Comparison of ENCODE assay signal across 8 mouse cellular contexts in the genomic region with DNA sequence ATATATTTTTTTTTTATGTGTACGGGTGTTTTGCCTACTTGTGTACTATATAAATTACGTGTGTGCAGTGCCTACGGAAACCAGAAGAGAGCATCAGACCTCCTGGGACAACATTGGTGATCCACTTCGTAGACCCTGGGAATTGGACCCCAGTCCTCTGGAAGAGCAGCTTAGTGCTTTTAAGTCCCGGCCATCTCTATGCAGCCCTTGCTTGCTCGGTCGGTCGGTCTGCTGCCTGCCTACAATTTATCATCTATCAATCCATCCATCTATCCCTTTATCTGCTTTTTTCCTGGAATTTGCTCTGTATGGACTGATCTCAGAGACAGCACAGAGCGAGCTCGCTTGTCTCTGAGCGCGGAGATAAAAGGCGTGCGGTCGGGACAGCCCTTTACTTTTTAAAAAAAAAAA. TPM values are rescaled to one million over a fixed set of nuclear protein-coding genes. Genes with fewer than 3 reads are reported as not detected.
DNase-seq lines count a peak whose midpoint lies in the region; ATAC-seq lines count a peak whose summit lies in the region.

No protein-coding gene starts in this region.

- H3K9ac ChIP-seq in kidney, embryonic 14.5 days (ENCODE audit: low read depth, low read length) = peak overlapping the region; percentile 79; the same call in 1 of the 2 replicates
- peak overlapping the region; percentile 59 for H3K9ac ChIP-seq in forebrain, embryonic 15.5 days (replicated peaks)
- peak overlapping the region; percentile 78 for H3K9ac ChIP-seq in liver, embryonic 15.5 days
- no peak overlapping the region for H3K9ac ChIP-seq in stomach, embryonic 14.5 days (replicated peaks; ENCODE audit: low read depth, low read length)

- H3K4me3 ChIP-seq in kidney, embryonic 14.5 days (ENCODE audit: low read length) = peak overlapping the region; percentile 83
- peak overlapping the region; percentile 76 for H3K4me3 ChIP-seq in forebrain, embryonic 15.5 days
- H3K4me3 ChIP-seq in liver, embryonic 15.5 days (replicated peaks) = peak overlapping the region; percentile 97
- H3K4me3 ChIP-seq in stomach, embryonic 14.5 days (ENCODE audit: low read depth, low read length) = peak overlapping the region; percentile 72

- H3K27me3 ChIP-seq in kidney, embryonic 14.5 days (ENCODE audit: control insufficient read depth, insufficient read depth, low read length) = no peaks in the 10 kb centered on the region
- H3K27me3 ChIP-seq in forebrain, embryonic 15.5 days = no peaks in the 10 kb centered on the region
- no peaks in the 10 kb centered on the region for H3K27me3 ChIP-seq in liver, embryonic 15.5 days
- no peaks in the 10 kb centered on the region for H3K27me3 ChIP-seq in stomach, embryonic 14.5 days (ENCODE audit: control insufficient read depth, insufficient read depth, low read length)

- DNase-seq in kidney, adult 11 months = no peak
- peak; percentile 77 for DNase-seq in R1 (ENCODE audit: low read depth, low spot score)
- no peak for DNase-seq in gastrocnemius, adult 8-10 months (ENCODE audit: low spot score in 2 of 2)
- no peak for DNase-seq in yolk sac, embryonic 10.5 days (ENCODE audit: low spot score)

- H3K36me3 ChIP-seq in kidney, embryonic 14.5 days (ENCODE audit: control insufficient read depth, insufficient read depth, low read length) = peaks cover 61% of the 10 kb centered on the region
- peaks cover 39% of the 10 kb centered on the region for H3K36me3 ChIP-seq in forebrain, embryonic 15.5 days
- peaks cover 57% of the 10 kb centered on the region for H3K36me3 ChIP-seq in liver, embryonic 15.5 days (replicated peaks)
- peaks cover 53% of the 10 kb centered on the region for H3K36me3 ChIP-seq in stomach, embryonic 14.5 days (ENCODE audit: control insufficient read depth, insufficient read depth, low read length)

- no peaks in the 10 kb centered on the region for H3K9me3 ChIP-seq in kidney, embryonic 14.5 days (ENCODE audit: control insufficient read depth, low read length)
- no peaks in the 10 kb centered on the region for H3K9me3 ChIP-seq in forebrain, embryonic 15.5 days
- no peaks in the 10 kb centered on the region for H3K9me3 ChIP-seq in liver, embryonic 15.5 days (replicated peaks)
- H3K9me3 ChIP-seq in stomach, embryonic 14.5 days (ENCODE audit: control insufficient read depth, low read depth, low read length) = no peaks in the 10 kb centered on the region

- H3K4me2 ChIP-seq in kidney, embryonic 14.5 days (replicated peaks; ENCODE audit: low read depth, low read length) = peak overlapping the region; percentile 48
- H3K4me2 ChIP-seq in forebrain, embryonic 15.5 days (replicated peaks) = peak overlapping the region; percentile 85
- peak overlapping the region; percentile 99 for H3K4me2 ChIP-seq in liver, embryonic 15.5 days
- peak overlapping the region; percentile 86 for H3K4me2 ChIP-seq in stomach, embryonic 14.5 days (replicated peaks; ENCODE audit: low read depth, low read length)

- peaks cover 9% of the 10 kb centered on the region for H3K4me1 ChIP-seq in kidney, embryonic 14.5 days (ENCODE audit: control insufficient read depth, insufficient read depth, low read length)
- peaks cover 23% of the 10 kb centered on the region for H3K4me1 ChIP-seq in forebrain, embryonic 15.5 days
- peaks cover 41% of the 10 kb centered on the region for H3K4me1 ChIP-seq in liver, embryonic 15.5 days (replicated peaks)
- 0 out of 2 replicates have a peak, but pooled peaks cover 5% of the 10 kb centered on the region for H3K4me1 ChIP-seq in stomach, embryonic 14.5 days (ENCODE audit: control insufficient read depth, insufficient read depth, low read length)

- peak; percentile 18 for ATAC-seq in kidney, embryonic 14.5 days (ENCODE audit: low FRiP score, low TSS enrichment)
- peak; percentile 54 for ATAC-seq in forebrain, embryonic 15.5 days (replicated peaks)
- ATAC-seq in liver, embryonic 15.5 days (ENCODE audit: insufficient read depth) = peak; percentile 51
- peak; percentile 10; the same call in 1 of the 2 replicates for ATAC-seq in stomach, embryonic 14.5 days (ENCODE audit: insufficient number of reproducible peaks, insufficient read depth, low FRiP score, low read depth)

- 1% methylated on average over 15 of the region's 15 CpGs for WGBS in kidney, embryonic 14.5 days
- whole genome bisulfite sequencing in forebrain, embryonic 15.5 days = under 1% methylated on average over 15 of the region's 15 CpGs
- WGBS in liver, embryonic 15.5 days (ENCODE audit: insufficient replicate concordance) = under 1% methylated on average over 15 of the region's 15 CpGs
- under 1% methylated on average over 15 of the region's 15 CpGs for WGBS in stomach, embryonic 14.5 days

- H3K27ac ChIP-seq in kidney, embryonic 14.5 days (ENCODE audit: low read depth, low read length) = no peak overlapping the region
- H3K27ac ChIP-seq in forebrain, embryonic 15.5 days (replicated peaks) = peak overlapping the region; percentile 94
- H3K27ac ChIP-seq in liver, embryonic 15.5 days (replicated peaks) = peak overlapping the region; percentile 96
- H3K27ac ChIP-seq in stomach, embryonic 14.5 days (ENCODE audit: low read length) = 0 out of 2 replicates have a peak overlapping the region, but pooled peaks have one; percentile 89

RNA-seq across cellular contexts. Expression of gene Noc2l, which starts 0.4 kb away (rescaled TPM):
- 79.7 and 109 TPM in 2 replicates for polyA plus RNA-seq in kidney, embryonic 14.5 days (2014; fragmentation: Nextera tagmentation; extraction: Ambion mirVana)
- polyA plus RNA-seq in forebrain, embryonic 15.5 days (2015; fragmentation: Nextera tagmentation; extraction: Ambion mirVana) = 61.0 and 61.6 TPM in 2 replicates
- polyA plus RNA-seq in liver, embryonic 15.5 days (2015; fragmentation: Nextera tagmentation; extraction: Ambion mirVana) = 44.5 and 47.2 TPM in 2 replicates
- polyA plus RNA-seq in stomach, embryonic 14.5 days (2014; fragmentation: Nextera tagmentation; extraction: Ambion mirVana) = 75.6 and 79.8 TPM in 2 replicates
- 10 to 100 TPM; 30.9 to 38.1 (median 32.1) TPM for total RNA-seq in gastrocnemius, adult 8-10 months (2022)

RNA-seq across cellular contexts. Expression of gene Plekhn1, which starts 0.7 kb away (rescaled TPM):
- polyA plus RNA-seq in kidney, embryonic 14.5 days (2014; fragmentation: Nextera tagmentation; extraction: Ambion mirVana) = 17.4 and 20.3 TPM in 2 replicates
- 27.3 and 29.0 TPM in 2 replicates for polyA plus RNA-seq in forebrain, embryonic 15.5 days (2015; fragmentation: Nextera tagmentation; extraction: Ambion mirVana)
- polyA plus RNA-seq in liver, embryonic 15.5 days (2015; fragmentation: Nextera tagmentation; extraction: Ambion mirVana) = 4.0 and 4.8 TPM in 2 replicates
- 21.2 and 22.8 TPM in 2 replicates for polyA plus RNA-seq in stomach, embryonic 14.5 days (2014; fragmentation: Nextera tagmentation; extraction: Ambion mirVana)
- total RNA-seq in gastrocnemius, adult 8-10 months (2022) = 1 to 10 TPM; 5.5 to 6.6 (median 6.2) TPM

RNA-seq across cellular contexts. Expression of gene Perm1, which starts 19.7 kb away (rescaled TPM):
- 0.67 and 0.92 TPM in 2 replicates for polyA plus RNA-seq in kidney, embryonic 14.5 days (2014; fragmentation: Nextera tagmentation; extraction: Ambion mirVana)
- 1.7 and 2.0 TPM in 2 replicates for polyA plus RNA-seq in forebrain, embryonic 15.5 days (2015; fragmentation: Nextera tagmentation; extraction: Ambion mirVana)
- polyA plus RNA-seq in liver, embryonic 15.5 days (2015; fragmentation: Nextera tagmentation; extraction: Ambion mirVana) = 0.20 and 0.32 TPM in 2 replicates
- polyA plus RNA-seq in stomach, embryonic 14.5 days (2014; fragmentation: Nextera tagmentation; extraction: Ambion mirVana) = 0.55 and 1.3 TPM in 2 replicates
- total RNA-seq in gastrocnemius, adult 8-10 months (2022) = 100 to 1,000 TPM; 149 to 208 (median 179) TPM

RNA-seq across cellular contexts. Expression of gene Samd11, which starts 20.1 kb away (rescaled TPM):
- 0.18 and 0.20 TPM in 2 replicates for polyA plus RNA-seq in kidney, embryonic 14.5 days (2014; fragmentation: Nextera tagmentation; extraction: Ambion mirVana)
- polyA plus RNA-seq in forebrain, embryonic 15.5 days (2015; fragmentation: Nextera tagmentation; extraction: Ambion mirVana) = 1.3 and 1.5 TPM in 2 replicates
- 37.0 and 42.2 TPM in 2 replicates for polyA plus RNA-seq in liver, embryonic 15.5 days (2015; fragmentation: Nextera tagmentation; extraction: Ambion mirVana)
- polyA plus RNA-seq in stomach, embryonic 14.5 days (2014; fragmentation: Nextera tagmentation; extraction: Ambion mirVana) = 0.28 TPM in 1 of 2 replicates, not detected in the other
- not detected for total RNA-seq in gastrocnemius, adult 8-10 months (2022)

RNA-seq across cellular contexts. Expression of gene AW011738, which starts 32.3 kb away (rescaled TPM):
- 1.0 and 1.6 TPM in 2 replicates for polyA plus RNA-seq in kidney, embryonic 14.5 days (2014; fragmentation: Nextera tagmentation; extraction: Ambion mirVana)
- 4.2 and 4.3 TPM in 2 replicates for polyA plus RNA-seq in forebrain, embryonic 15.5 days (2015; fragmentation: Nextera tagmentation; extraction: Ambion mirVana)
- polyA plus RNA-seq in liver, embryonic 15.5 days (2015; fragmentation: Nextera tagmentation; extraction: Ambion mirVana) = 1.1 and 1.3 TPM in 2 replicates
- polyA plus RNA-seq in stomach, embryonic 14.5 days (2014; fragmentation: Nextera tagmentation; extraction: Ambion mirVana) = 0.41 and 0.82 TPM in 2 replicates
- total RNA-seq in gastrocnemius, adult 8-10 months (2022) = 1 to 10 TPM; 4.3 to 6.3 (median 4.8) TPM

Comparison
In these comparisons a context has a peak if more than half of its experiments do, and no peak if none do; other contexts are left out.
1. H3K4me2 ChIP-seq: peak in every context shown above with its lines; median percentile 99 in liver, embryonic 15.5 days; 86 in stomach, embryonic 14.5 days; 85 in forebrain, embryonic 15.5 days; 48 in kidney, embryonic 14.5 days.